Mouse (Mus musculus) inflammation-experienced regulatory T-cells, adult 6 months (primary cell): ENCODE data around the gene Olfml1. TPM values are rescaled to one million over a fixed set of nuclear protein-coding genes. Genes with fewer than 3 reads are reported as not detected.

Experiments
- polyA plus RNA-seq, 3 experiments: library from polyadenylated mRNA; unstranded; fragments of 100-300 nt; shearing (Covaris generic); gene quantifications; one replicate each; pipeline ENCODE4 v1.2.1; 2017

Olfml1 gene
- polyA plus RNA-seq, 3 experiments from 2014 or later: not detected

Other genes with a start within 250 kb of the Olfml1 start
- not detected for gene Syt9, start 196.7 kb upstream of the Olfml1 start, polyA plus RNA-seq
- gene Ppfibp2, start 27.8 kb downstream of the Olfml1 start, polyA plus RNA-seq: under 1 TPM; 0.47 to 0.63 (median 0.57) TPM
- not detected for gene 5330417H12Rik, start 57.7 kb downstream of the Olfml1 start, polyA plus RNA-seq
- gene Cyb5r2, start 190.6 kb downstream of the Olfml1 start, polyA plus RNA-seq: not detected
- not detected for gene Ovch2, start 233.8 kb downstream of the Olfml1 start, polyA plus RNA-seq
- not detected for gene Olfr467, start 244.8 kb downstream of the Olfml1 start, polyA plus RNA-seq